Mouse (Mus musculus): ENCODE measurements around the gene Ptf1a.

The Ptf1a gene

GRCm38 (mm10) chr2:19444931-19445831 is at the start of gene Ptf1a:
Ptf1a (plus strand) TSS chr2:19445663.
- no peak for DNase-seq (ENCODE audit: low spot score in 2 of 2)

- DNase-seq (ENCODE audit: low spot score in 2 of 2), result no peak
Observed at GRCm38 (mm10) chr2:19405409-19405808, 40.1 kb upstream of the Ptf1a start.

GRCm38 (mm10) chr2:19406531-19406930 is 38.9 kb upstream of the Ptf1a start:
- no peak for DNase-seq (ENCODE audit: low spot score in 2 of 2)

GRCm38 (mm10) chr2:19414222-19414965 is 31.1 kb upstream of the Ptf1a start:
- DNase-seq (ENCODE audit: low spot score in 2 of 2), result peak; percentile 20 to 26

GRCm38 (mm10) chr2:19415063-19415521 is 30.4 kb upstream of the Ptf1a start:
- DNase-seq (ENCODE audit: low spot score in 2 of 2), result peak in 1 of 2 experiments; percentile 26

GRCm38 (mm10) chr2:19416066-19416465 is 29.4 kb upstream of the Ptf1a start:
- no peak for DNase-seq (ENCODE audit: low spot score in 2 of 2)

- DNase-seq (ENCODE audit: low spot score in 2 of 2), result no peak
Observed at GRCm38 (mm10) chr2:19419686-19420345, 25.6 kb upstream of the Ptf1a start.

GRCm38 (mm10) chr2:19422226-19422625 is 23.2 kb upstream of the Ptf1a start:
- DNase-seq (ENCODE audit: low spot score in 2 of 2), result no peak

- no peak for DNase-seq (ENCODE audit: low spot score in 2 of 2)
Observed at GRCm38 (mm10) chr2:19423086-19423485, 22.4 kb upstream of the Ptf1a start.

- DNase-seq (ENCODE audit: low spot score in 2 of 2), result no peak
Observed at GRCm38 (mm10) chr2:19429031-19429430, 16.4 kb upstream of the Ptf1a start.

- no peak for DNase-seq (ENCODE audit: low spot score in 2 of 2)
Observed at GRCm38 (mm10) chr2:19429691-19430690, 15.5 kb upstream of the Ptf1a start.

- DNase-seq (ENCODE audit: low spot score in 2 of 2), result no peak
Observed at GRCm38 (mm10) chr2:19430746-19431145, 14.7 kb upstream of the Ptf1a start.

- no peak for DNase-seq (ENCODE audit: low spot score in 2 of 2)
Observed at GRCm38 (mm10) chr2:19431186-19431585, 14.3 kb upstream of the Ptf1a start.

- no peak for DNase-seq (ENCODE audit: low spot score in 2 of 2)
Observed at GRCm38 (mm10) chr2:19431614-19432323, 13.7 kb upstream of the Ptf1a start.

GRCm38 (mm10) chr2:19444346-19444745 is 1.1 kb upstream of the Ptf1a start:
- no peak for DNase-seq (ENCODE audit: low spot score in 2 of 2)

GRCm38 (mm10) chr2:19445871-19446501 is 523 bp downstream of the Ptf1a start:
- no peak for DNase-seq (ENCODE audit: low spot score in 2 of 2)

GRCm38 (mm10) chr2:19446746-19447145 is 1.3 kb downstream of the Ptf1a start:
- no peak for DNase-seq (ENCODE audit: low spot score in 2 of 2)

- no peak for DNase-seq (ENCODE audit: low spot score in 2 of 2)
Observed at GRCm38 (mm10) chr2:19448042-19448700, 2.7 kb downstream of the Ptf1a start.

- DNase-seq (ENCODE audit: low spot score in 2 of 2), result no peak
Observed at GRCm38 (mm10) chr2:19449308-19449707, 3.8 kb downstream of the Ptf1a start.
